Mouse (Mus musculus): ENCODE measurements around the gene Prodh2.

GRCm38 (mm10) chr7:30557901-30558514 lies 64.6 kb downstream of the Prodh2 start:
- TF ChIP-seq CTCF (IDR thresholded peaks at IDR 0.05; ENCODE audit: borderline replicate concordance, insufficient read depth, low read depth, low read length) (no peak), POLR2A (IDR thresholded peaks at IDR 0.05; ENCODE audit: borderline replicate concordance, insufficient read depth, low read length) (no peak)

Measured in cerebellum, adult 2 months (tissue).